Mouse (Mus musculus): Measurements from ENCODE around the gene Gm40193.

DNA sequence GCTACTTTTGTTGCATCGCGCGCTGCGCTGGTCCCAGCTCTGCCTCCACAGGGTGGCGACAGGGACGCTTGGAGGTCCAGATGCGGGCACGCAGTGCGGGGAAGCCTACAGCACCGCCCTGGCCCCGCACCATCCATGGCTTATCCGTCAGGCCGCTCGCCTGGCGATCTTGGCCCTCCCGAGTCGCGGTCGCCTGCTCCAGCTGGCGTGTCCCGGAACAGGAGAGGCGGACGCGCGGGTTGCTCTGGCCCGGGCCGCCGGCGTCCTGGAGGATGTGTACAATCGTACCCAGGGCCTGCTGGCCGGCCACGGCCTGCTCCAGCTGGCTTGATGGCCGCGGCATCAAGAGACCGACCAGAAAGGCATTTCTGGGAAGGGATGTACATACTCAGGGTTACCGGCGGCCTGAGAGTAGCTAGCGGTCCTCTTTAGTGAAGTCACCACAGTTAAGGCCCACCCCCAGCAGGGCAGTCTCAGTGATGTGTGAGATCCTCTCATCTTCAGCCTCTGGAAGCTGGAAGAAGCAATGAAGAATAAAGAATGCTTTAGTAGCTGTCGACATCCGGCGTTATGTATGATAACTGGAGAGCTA is 12.5 kb downstream of the Gm40193 start:
- TF ChIP-seq GATA1 (IDR thresholded peaks at IDR 0.05; ENCODE audit: low read length) = no peak
- no peak for TF ChIP-seq TAL1 (IDR thresholded peaks at IDR 0.05; ENCODE audit: low read length)
